Mouse (Mus musculus): ENCODE measurements at regions not wholly inside any gene's neighbourhood (a gene's known extent, or its start where the extent isn't known, plus 50 kb on each side); places are given as distances from the start of the nearest gene placed in this dataset.

- ATAC-seq (ENCODE audit: extremely low read depth, insufficient number of reproducible peaks, low FRiP score, poor library complexity, severe bottlenecking): no peak
Measured at GRCm38 (mm10) chr17:79414006-79414405, 59.1 kb upstream of the Cdc42ep3 start.

GRCm38 (mm10) chr17:79417953-79418352, 63.1 kb upstream of the Cdc42ep3 start:
- no peak for ATAC-seq (ENCODE audit: extremely low read depth, insufficient number of reproducible peaks, low FRiP score, poor library complexity, severe bottlenecking)

GRCm38 (mm10) chr17:79421618-79422017, 66.7 kb upstream of the Cdc42ep3 start:
- no peak for ATAC-seq (ENCODE audit: extremely low read depth, insufficient number of reproducible peaks, low FRiP score, poor library complexity, severe bottlenecking)

GRCm38 (mm10) chr17:79439182-79439581, 84.3 kb upstream of the Cdc42ep3 start:
- no peak for ATAC-seq (ENCODE audit: extremely low read depth, insufficient number of reproducible peaks, low FRiP score, poor library complexity, severe bottlenecking)

- no peak for ATAC-seq (ENCODE audit: extremely low read depth, insufficient number of reproducible peaks, low FRiP score, poor library complexity, severe bottlenecking)
Measured at GRCm38 (mm10) chr17:79442507-79443115, 87.7 kb upstream of the Cdc42ep3 start.

- ATAC-seq (ENCODE audit: extremely low read depth, insufficient number of reproducible peaks, low FRiP score, poor library complexity, severe bottlenecking): 0 out of 2 replicates have a peak, but pooled peaks have one; percentile 44
Measured at GRCm38 (mm10) chr17:79447170-79447569, 92.3 kb upstream of the Cdc42ep3 start.

GRCm38 (mm10) chr17:79451141-79451860, 96.4 kb upstream of the Cdc42ep3 start:
- ATAC-seq (ENCODE audit: extremely low read depth, insufficient number of reproducible peaks, low FRiP score, poor library complexity, severe bottlenecking): no peak

GRCm38 (mm10) chr17:79453825-79454224, 98.9 kb upstream of the Cdc42ep3 start:
- ATAC-seq (ENCODE audit: extremely low read depth, insufficient number of reproducible peaks, low FRiP score, poor library complexity, severe bottlenecking): no peak

GRCm38 (mm10) chr17:79454526-79454925, 99.6 kb upstream of the Cdc42ep3 start:
- ATAC-seq (ENCODE audit: extremely low read depth, insufficient number of reproducible peaks, low FRiP score, poor library complexity, severe bottlenecking): no peak

- ATAC-seq (ENCODE audit: extremely low read depth, insufficient number of reproducible peaks, low FRiP score, poor library complexity, severe bottlenecking): no peak
Measured at GRCm38 (mm10) chr17:79455229-79455628, 100.3 kb upstream of the Cdc42ep3 start.

GRCm38 (mm10) chr17:79457636-79458035, 102.7 kb upstream of the Cdc42ep3 start:
- no peak for ATAC-seq (ENCODE audit: extremely low read depth, insufficient number of reproducible peaks, low FRiP score, poor library complexity, severe bottlenecking)

GRCm38 (mm10) chr17:79461681-79462091, 106.8 kb upstream of the Cdc42ep3 start:
- ATAC-seq (ENCODE audit: extremely low read depth, insufficient number of reproducible peaks, low FRiP score, poor library complexity, severe bottlenecking): no peak

GRCm38 (mm10) chr17:79463074-79463694, 108.3 kb upstream of the Cdc42ep3 start:
- ATAC-seq (ENCODE audit: extremely low read depth, insufficient number of reproducible peaks, low FRiP score, poor library complexity, severe bottlenecking): no peak

- ATAC-seq (ENCODE audit: extremely low read depth, insufficient number of reproducible peaks, low FRiP score, poor library complexity, severe bottlenecking): no peak
Measured at GRCm38 (mm10) chr17:79465666-79466065, 110.8 kb upstream of the Cdc42ep3 start.

GRCm38 (mm10) chr17:79471639-79472038, 116.7 kb upstream of the Cdc42ep3 start:
- no peak for ATAC-seq (ENCODE audit: extremely low read depth, insufficient number of reproducible peaks, low FRiP score, poor library complexity, severe bottlenecking)

GRCm38 (mm10) chr17:79472106-79472995, 117.5 kb upstream of the Cdc42ep3 start:
- no peak for ATAC-seq (ENCODE audit: extremely low read depth, insufficient number of reproducible peaks, low FRiP score, poor library complexity, severe bottlenecking)

- no peak for ATAC-seq (ENCODE audit: extremely low read depth, insufficient number of reproducible peaks, low FRiP score, poor library complexity, severe bottlenecking)
Measured at GRCm38 (mm10) chr17:79476671-79477070, 121.8 kb upstream of the Cdc42ep3 start.

- ATAC-seq (ENCODE audit: extremely low read depth, insufficient number of reproducible peaks, low FRiP score, poor library complexity, severe bottlenecking): no peak
Measured at GRCm38 (mm10) chr17:79481112-79481738, 126.3 kb upstream of the Cdc42ep3 start.

GRCm38 (mm10) chr17:79481936-79482335, 127.0 kb upstream of the Cdc42ep3 start:
- ATAC-seq (ENCODE audit: extremely low read depth, insufficient number of reproducible peaks, low FRiP score, poor library complexity, severe bottlenecking): 0 out of 2 replicates have a peak, but pooled peaks have one; percentile 13
